ENCODE assay signal across 12 mouse cellular contexts in genomic region chr16:95775361-95775760, GRCm38 (mm10).
"Had no signal": no experiment of that assay in that cellular context is flagged by ENCODE, and none has a peak within 500 bp of the region (broad histone marks: within the 10 kb centered on the region; RNA-seq: fewer than 3 reads in every experiment).

No protein-coding gene starts in this region.

- H3K4me2 ChIP-seq: limb, embryonic 15.5 days; liver, embryonic 15.5 days; lung, embryonic 14.5 days; neural tube, embryonic 13.5 days had no signal

- H3K4me3 ChIP-seq: left cerebral cortex, adult 2 months; limb, embryonic 15.5 days; liver, embryonic 15.5 days; midbrain, embryonic 10.5 days; neural tube, embryonic 13.5 days had no signal

- H3K36me3 ChIP-seq: limb, embryonic 15.5 days; liver, embryonic 15.5 days; midbrain, embryonic 10.5 days; neural tube, embryonic 13.5 days had no signal

- H3K9ac ChIP-seq: limb, embryonic 15.5 days; liver, embryonic 15.5 days; lung, embryonic 14.5 days; neural tube, embryonic 13.5 days had no signal

- H3K9me3 ChIP-seq: limb, embryonic 15.5 days; liver, embryonic 15.5 days; midbrain, embryonic 10.5 days; neural tube, embryonic 13.5 days had no signal

- H3K27me3 ChIP-seq: limb, embryonic 15.5 days; liver, embryonic 15.5 days; neural tube, embryonic 13.5 days had no signal

- H3K27ac ChIP-seq: left cerebral cortex, adult 2 months; limb, embryonic 15.5 days; liver, embryonic 15.5 days; midbrain, embryonic 10.5 days; neural tube, embryonic 13.5 days had no signal

- DNase-seq: kidney, adult 18-20 months; kidney, postnatal 14 days; lung, embryonic 14.5 days; lung, postnatal 10 days; lung, postnatal 4 days; midbrain, embryonic 14.5 days; right cerebral cortex, postnatal 25 days had no signal
